Mouse (Mus musculus) thymus, adult 2 months (tissue): ENCODE data around the gene Bloc1s1.

ENCODE experiments used
- CTCF ChIP-seq: fragments of 200-500 bp; IDR thresholded peaks from 2 replicates; pipeline ENCODE4 v1.5.1; 2012; ENCODE audit warnings: mild to moderate bottlenecking, control low read depth, low read length, moderate library complexity, borderline replicate concordance; ENCODE audit not compliant: control insufficient read depth, poor library complexity, insufficient read depth; ENCODE audit errors: extremely low read depth
- POLR2A ChIP-seq: fragments of 200-500 bp; IDR thresholded peaks from 2 replicates; pipeline ENCODE4 v1.6.1; 2012; ENCODE audit warnings: mild to moderate bottlenecking, low read length, control low read depth, moderate library complexity; ENCODE audit not compliant: control insufficient read depth, poor library complexity, insufficient read depth; ENCODE audit errors: extremely low read depth

- TF ChIP-seq CTCF (no peak), POLR2A (no peak)
These were observed 3.9 kb downstream of the Bloc1s1 start for GRCm38 (mm10) chr10:128919966-128920365.
